Mouse (Mus musculus) CH12.LX (cell line): Measurements from ENCODE around the gene Rasgef1a.

ENCODE experiments used
- CTCF ChIP-seq, 2 experiments: IDR thresholded peaks in 1 of 2; conservative IDR thresholded peaks in 1 of 2; 2 replicates each; pipeline ENCODE4 v1.5.1; 2011 to 2012; ENCODE audit warnings: low read depth in 2 of 2, low read length in 2 of 2, improper control_type of control experiment in 1 of 2, inconsistent platforms in 1 of 2, mild to moderate bottlenecking in 1 of 2, moderate library complexity in 1 of 2
- MAFK ChIP-seq: IDR thresholded peaks from 2 replicates; pipeline ENCODE4 v1.6.1; 2011; ENCODE audit warnings: low read length, improper control_type of control experiment; ENCODE audit not compliant: insufficient replicate concordance
- MAX ChIP-seq: IDR thresholded peaks from 2 replicates; pipeline ENCODE4 v1.6.1; 2011; ENCODE audit warnings: low read length, improper control_type of control experiment
- NRF1 ChIP-seq: IDR thresholded peaks from 2 replicates; pipeline ENCODE4 v1.6.1; 2014; ENCODE audit warnings: low read depth, mild to moderate bottlenecking, inconsistent platforms, low read length, improper control_type of control experiment, moderate library complexity
- POLR2A ChIP-seq: IDR thresholded peaks from 2 replicates; pipeline ENCODE4 v1.6.1; 2011; ENCODE audit warnings: low read depth, mild to moderate bottlenecking, improper control_type of control experiment, low read length
- ZC3H11A ChIP-seq: IDR thresholded peaks from 2 replicates; pipeline ENCODE4 v1.6.1; 2012; ENCODE audit warnings: low read depth, mild to moderate bottlenecking, inconsistent platforms, low read length, improper control_type of control experiment

- TF ChIP-seq CTCF (conservative IDR thresholded peaks at IDR 0.05 in 1 of 2, IDR thresholded peaks at IDR 0.05 in 1 of 2; ENCODE audit: low read depth in 2 of 2, low read length in 2 of 2), result no peak
- no peak for TF ChIP-seq POLR2A
- TF ChIP-seq NRF1, result no peak
- TF ChIP-seq MAFK, result no peak
- no peak for TF ChIP-seq MAX
- TF ChIP-seq ZC3H11A, result no peak
Measured at GRCm38 (mm10) chr6:118010256-118010655, 982 bp upstream of the Rasgef1a start.
